Comparison of ENCODE assay signal across 8 mouse cellular contexts in the genomic region with DNA sequence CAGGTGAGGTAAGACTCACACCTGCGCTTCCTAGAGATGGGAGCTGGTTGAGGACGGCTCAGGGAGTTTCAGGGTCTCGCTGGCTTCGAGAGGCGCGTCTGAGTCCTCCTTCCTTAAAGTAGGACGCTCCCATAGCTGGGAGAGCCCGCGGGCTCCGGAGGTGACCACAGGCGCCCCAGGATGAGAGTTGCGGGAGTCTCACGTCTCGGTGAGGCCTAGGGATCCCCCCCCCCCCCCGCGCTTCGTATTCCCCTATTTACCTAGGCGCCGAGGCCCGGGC. TPM values are rescaled to one million over a fixed set of nuclear protein-coding genes. Genes with fewer than 3 reads are reported as not detected.
DNase-seq lines count a peak whose midpoint lies in the region; ATAC-seq and TF ChIP-seq lines count a peak whose summit lies in the region.

No protein-coding gene starts in this region.

- H3K4me1 ChIP-seq in kidney, postnatal 0 days (replicated peaks; ENCODE audit: insufficient read depth, low read length) = peaks cover 21% of the 10 kb centered on the region
- peaks cover 53% of the 10 kb centered on the region for H3K4me1 ChIP-seq in embryonic facial prominence, embryonic 10.5 days
- H3K4me1 ChIP-seq in hindbrain, embryonic 15.5 days (replicated peaks) = peaks cover 42% of the 10 kb centered on the region
- peaks cover 31% of the 10 kb centered on the region for H3K4me1 ChIP-seq in midbrain, embryonic 15.5 days

- peak overlapping the region; percentile 60 for H3K9ac ChIP-seq in kidney, postnatal 0 days (ENCODE audit: low read depth, low read length)
- H3K9ac ChIP-seq in hindbrain, embryonic 15.5 days = peak overlapping the region; percentile 59
- H3K9ac ChIP-seq in midbrain, embryonic 15.5 days = peak overlapping the region; percentile 50

- under 1% methylated on average over 19 of the region's 20 CpGs for WGBS in kidney, postnatal 0 days
- WGBS in embryonic facial prominence, embryonic 10.5 days = under 1% methylated on average over 20 of the region's 20 CpGs
- 0% methylated on average over 16 of the region's 20 CpGs for WGBS in hindbrain, embryonic 15.5 days
- under 1% methylated on average over 18 of the region's 20 CpGs for WGBS in midbrain, embryonic 15.5 days

- peak overlapping the region; percentile 50 for H3K27ac ChIP-seq in kidney, postnatal 0 days
- H3K27ac ChIP-seq in embryonic facial prominence, embryonic 10.5 days (replicated peaks) = peak overlapping the region; percentile 77
- 0 out of 2 replicates have a peak overlapping the region, but pooled peaks have one; percentile 5 for H3K27ac ChIP-seq in hindbrain, embryonic 15.5 days (replicated peaks)
- H3K27ac ChIP-seq in midbrain, embryonic 15.5 days = no peak overlapping the region

- DNase-seq in kidney, postnatal 0 days (ENCODE audit: low spot score) = peak; percentile 16
- DNase-seq in kidney, adult 9 months = no peak
- no peak for DNase-seq in embryonic facial prominence, embryonic 10.5 days (ENCODE audit: low spot score)
- DNase-seq in gastrocnemius, postnatal 36 days = no peak
- no peak for DNase-seq in yolk sac, embryonic 10.5 days (ENCODE audit: low spot score)
- no peak for DNase-seq in left cerebral cortex, postnatal 14 days (ENCODE audit: low spot score in 2 of 2)

- H3K4me3 ChIP-seq in kidney, postnatal 0 days (replicated peaks; ENCODE audit: low read depth, low read length) = peak overlapping the region; percentile 57
- H3K4me3 ChIP-seq in embryonic facial prominence, embryonic 10.5 days = peak overlapping the region; percentile 77
- H3K4me3 ChIP-seq in hindbrain, embryonic 15.5 days = peak overlapping the region; percentile 67
- peak overlapping the region; percentile 52 for H3K4me3 ChIP-seq in midbrain, embryonic 15.5 days

- TF ChIP-seq CTCF in kidney, postnatal 0 days (IDR thresholded peaks at IDR 0.05; ENCODE audit: low read depth) = no peak

- no peak for ATAC-seq in kidney, postnatal 0 days (replicated peaks; ENCODE audit: low FRiP score, low read depth)
- ATAC-seq in hindbrain, embryonic 15.5 days (ENCODE audit: low FRiP score, low read depth) = no peak
- ATAC-seq in midbrain, embryonic 15.5 days (replicated peaks) = no peak

- no peaks in the 10 kb centered on the region for H3K36me3 ChIP-seq in kidney, postnatal 0 days (ENCODE audit: insufficient read depth, low read length)
- H3K36me3 ChIP-seq in embryonic facial prominence, embryonic 10.5 days (replicated peaks) = no peaks in the 10 kb centered on the region
- no peaks in the 10 kb centered on the region for H3K36me3 ChIP-seq in hindbrain, embryonic 15.5 days
- no peaks in the 10 kb centered on the region for H3K36me3 ChIP-seq in midbrain, embryonic 15.5 days (replicated peaks)

- intact Hi-C loops in gastrocnemius, postnatal 36 days (cut with DNase I) = loop anchor here (2.0 kb wide), 1 partner anchor 33 kb away; no protein-coding TSS in a partner anchor
- intact Hi-C loops in left cerebral cortex, postnatal 14 days (cut with DNase I) = no loop called here

- no peaks in the 10 kb centered on the region for H3K9me3 ChIP-seq in kidney, postnatal 0 days (replicated peaks; ENCODE audit: low read length)
- no peaks in the 10 kb centered on the region for H3K9me3 ChIP-seq in embryonic facial prominence, embryonic 10.5 days
- no peaks in the 10 kb centered on the region for H3K9me3 ChIP-seq in hindbrain, embryonic 15.5 days
- H3K9me3 ChIP-seq in midbrain, embryonic 15.5 days = no peaks in the 10 kb centered on the region

- H3K4me2 ChIP-seq in kidney, postnatal 0 days (ENCODE audit: low read length) = peak overlapping the region; percentile 94
- peak overlapping the region; percentile 99 for H3K4me2 ChIP-seq in hindbrain, embryonic 15.5 days
- H3K4me2 ChIP-seq in midbrain, embryonic 15.5 days = peak overlapping the region; percentile 94

- H3K27me3 ChIP-seq in kidney, postnatal 0 days (ENCODE audit: insufficient read depth, low read length) = no peaks in the 10 kb centered on the region
- peaks cover 39% of the 10 kb centered on the region for H3K27me3 ChIP-seq in embryonic facial prominence, embryonic 10.5 days (replicated peaks; ENCODE audit: low read depth, poor library complexity, severe bottlenecking)
- peaks cover 22% of the 10 kb centered on the region; the same call in 1 of the 2 replicates for H3K27me3 ChIP-seq in hindbrain, embryonic 15.5 days
- peaks cover 21% of the 10 kb centered on the region for H3K27me3 ChIP-seq in midbrain, embryonic 15.5 days (replicated peaks)

RNA-seq across cellular contexts. Expression of gene Dok4, which starts 0.3 kb away (rescaled TPM):
- 25.2 TPM in 2 replicates for polyA plus RNA-seq in kidney, postnatal 0 days (2015; fragmentation: Nextera tagmentation; extraction: Ambion mirVana)
- 16.3 and 16.8 TPM in 2 replicates for polyA plus RNA-seq in embryonic facial prominence, embryonic 10.5 days (2016; fragmentation: Nextera tagmentation; extraction: Ambion mirVana)
- polyA plus RNA-seq in hindbrain, embryonic 15.5 days (2015; fragmentation: Nextera tagmentation; extraction: Ambion mirVana) = 84.1 and 88.9 TPM in 2 replicates
- 92.9 and 99.7 TPM in 2 replicates for polyA plus RNA-seq in midbrain, embryonic 15.5 days (2015; fragmentation: Nextera tagmentation; extraction: Ambion mirVana)
- 1 to 10 TPM; 2.6 to 4.9 TPM for total RNA-seq in gastrocnemius, postnatal 36 days (2021)
- total RNA-seq in left cerebral cortex, postnatal 14 days (2021) = 10 to 100 TPM; 42.3 to 44.1 TPM

RNA-seq across cellular contexts. Expression of gene Polr2c, which starts 18.6 kb away (rescaled TPM):
- 129 and 132 TPM in 2 replicates for polyA plus RNA-seq in kidney, postnatal 0 days (2015; fragmentation: Nextera tagmentation; extraction: Ambion mirVana)
- 180 and 184 TPM in 2 replicates for polyA plus RNA-seq in embryonic facial prominence, embryonic 10.5 days (2016; fragmentation: Nextera tagmentation; extraction: Ambion mirVana)
- 111 TPM in 2 replicates for polyA plus RNA-seq in hindbrain, embryonic 15.5 days (2015; fragmentation: Nextera tagmentation; extraction: Ambion mirVana)
- 117 and 122 TPM in 2 replicates for polyA plus RNA-seq in midbrain, embryonic 15.5 days (2015; fragmentation: Nextera tagmentation; extraction: Ambion mirVana)
- 10 to 100 TPM; 34.3 to 44.5 TPM for total RNA-seq in gastrocnemius, postnatal 36 days (2021)
- total RNA-seq in left cerebral cortex, postnatal 14 days (2021) = 10 to 100 TPM; 52.0 to 60.5 TPM

RNA-seq across cellular contexts. Expression of gene Ciapin1, which starts 37.7 kb away (rescaled TPM):
- 112 and 129 TPM in 2 replicates for polyA plus RNA-seq in kidney, postnatal 0 days (2015; fragmentation: Nextera tagmentation; extraction: Ambion mirVana)
- polyA plus RNA-seq in embryonic facial prominence, embryonic 10.5 days (2016; fragmentation: Nextera tagmentation; extraction: Ambion mirVana) = 193 and 200 TPM in 2 replicates
- 194 and 197 TPM in 2 replicates for polyA plus RNA-seq in hindbrain, embryonic 15.5 days (2015; fragmentation: Nextera tagmentation; extraction: Ambion mirVana)
- polyA plus RNA-seq in midbrain, embryonic 15.5 days (2015; fragmentation: Nextera tagmentation; extraction: Ambion mirVana) = 211 and 217 TPM in 2 replicates
- 10 to 100 TPM; 31.9 to 34.4 TPM for total RNA-seq in gastrocnemius, postnatal 36 days (2021)
- 10 to 100 TPM; 73.9 to 76.7 TPM for total RNA-seq in left cerebral cortex, postnatal 14 days (2021)

RNA-seq across cellular contexts. Expression of gene Coq9, which starts 37.7 kb away (rescaled TPM):
- 101 and 108 TPM in 2 replicates for polyA plus RNA-seq in kidney, postnatal 0 days (2015; fragmentation: Nextera tagmentation; extraction: Ambion mirVana)
- polyA plus RNA-seq in embryonic facial prominence, embryonic 10.5 days (2016; fragmentation: Nextera tagmentation; extraction: Ambion mirVana) = 48.1 and 49.6 TPM in 2 replicates
- polyA plus RNA-seq in hindbrain, embryonic 15.5 days (2015; fragmentation: Nextera tagmentation; extraction: Ambion mirVana) = 57.6 and 59.6 TPM in 2 replicates
- 56.8 and 58.3 TPM in 2 replicates for polyA plus RNA-seq in midbrain, embryonic 15.5 days (2015; fragmentation: Nextera tagmentation; extraction: Ambion mirVana)
- 100 to 1,000 TPM; 411 to 443 TPM for total RNA-seq in gastrocnemius, postnatal 36 days (2021)
- 10 to 100 TPM; 77.1 to 81.3 TPM for total RNA-seq in left cerebral cortex, postnatal 14 days (2021)

RNA-seq across cellular contexts. Expression of gene Ccdc102a, which starts 42.1 kb away (rescaled TPM):
- 17.5 and 20.0 TPM in 2 replicates for polyA plus RNA-seq in kidney, postnatal 0 days (2015; fragmentation: Nextera tagmentation; extraction: Ambion mirVana)
- polyA plus RNA-seq in embryonic facial prominence, embryonic 10.5 days (2016; fragmentation: Nextera tagmentation; extraction: Ambion mirVana) = 23.0 and 24.1 TPM in 2 replicates
- polyA plus RNA-seq in hindbrain, embryonic 15.5 days (2015; fragmentation: Nextera tagmentation; extraction: Ambion mirVana) = 6.6 and 7.6 TPM in 2 replicates
- polyA plus RNA-seq in midbrain, embryonic 15.5 days (2015; fragmentation: Nextera tagmentation; extraction: Ambion mirVana) = 4.9 and 6.0 TPM in 2 replicates
- 1 to 10 TPM; 3.3 to 3.8 TPM for total RNA-seq in gastrocnemius, postnatal 36 days (2021)
- total RNA-seq in left cerebral cortex, postnatal 14 days (2021) = 1 to 10 TPM; 2.0 to 2.4 TPM
